25 mouse cellular contexts compared by ENCODE assay signal in the genomic region with DNA sequence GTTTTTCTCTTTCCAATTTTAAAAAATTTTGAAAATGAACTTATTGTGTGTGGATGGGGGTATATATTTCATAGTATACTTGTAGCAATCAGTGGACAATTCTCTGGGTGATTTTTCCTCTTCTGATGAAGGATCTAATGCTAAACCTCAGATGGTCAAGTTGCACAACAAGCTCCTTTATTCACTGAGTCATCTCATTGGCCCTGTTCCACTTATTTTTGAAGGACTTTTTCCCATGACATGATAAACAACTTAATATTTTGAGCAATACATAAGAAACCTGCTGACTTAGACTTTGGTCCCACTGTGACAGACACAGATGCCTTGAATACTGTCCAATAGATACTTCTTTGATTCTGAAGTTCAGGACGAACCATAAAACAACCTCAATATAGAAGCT. TPM values are rescaled to one million over a fixed set of nuclear protein-coding genes. Genes with fewer than 3 reads are reported as not detected.
DNase-seq lines count a peak whose midpoint lies in the region; ATAC-seq lines count a peak whose summit lies in the region.
"Had no signal": no experiment of that assay in that cellular context is flagged by ENCODE, and none has a peak within 500 bp of the region (broad histone marks: within the 10 kb centered on the region; RNA-seq: fewer than 3 reads in every experiment).

No protein-coding gene starts in this region.

- ATAC-seq in megakaryocyte progenitor cell, adult 5-6 weeks (replicated peaks; ENCODE audit: poor library complexity), result no peak
- ATAC-seq: activated CD4-positive, CD25-positive, alpha-beta regulatory T cell, adult 4 months; forebrain, embryonic 14.5 days; forebrain, postnatal 0 days; hindbrain, postnatal 0 days; inflammation-experienced regulatory T-cells, adult 6 months; intestine, embryonic 16.5 days had no signal

- peak; percentile 19 for DNase-seq in adrenal gland, postnatal 14 days
- DNase-seq in adrenal gland, postnatal 25 days, result no peak
- DNase-seq in 416B (ENCODE audit: low read depth) (peak; percentile 2), adipocyte (ENCODE audit: low spot score) (peak; percentile 48)
- DNase-seq in left cerebral cortex, postnatal 25 days (ENCODE audit: low spot score in 2 of 2), result no peak
- DNase-seq: adrenal gland, adult 8-10 months; cerebellum, adult 11 months; cerebellum, adult 2 months; cerebellum, adult 9-11 months; cerebellum, postnatal 25 days; forebrain, postnatal 0 days; gastrocnemius, adult 2 months; gastrocnemius, postnatal 14 days; heart, adult 11 months; heart, postnatal 10 days; heart, postnatal 36 days; kidney, adult 18-20 months had no signal

- intact Hi-C loops in left cerebral cortex, postnatal 25 days (cut with DNase I), result no loop called here

RNA-seq across cellular contexts. Expression of a gene that starts 14.8 kb away (rescaled TPM):
- total RNA-seq in adrenal gland, postnatal 14 days (2021), result 5.1 and 5.2 TPM in 2 replicates
- 19.3 and 24.3 TPM in 2 replicates for total RNA-seq in adrenal gland, postnatal 25 days (2021)
- not detected in 2 replicates for total RNA-seq in megakaryocyte progenitor cell, adult 5-6 weeks (2015)
- not detected in 2 replicates for total RNA-seq in megakaryocyte progenitor cell, adult 5-6 weeks (2017)
- total RNA-seq in left cerebral cortex, postnatal 25 days (2021), result 10 to 100 TPM; 83.1 to 87.9 TPM
- total RNA-seq: CH12.LX; common myeloid progenitor, adult 5-6 weeks had no signal

Comparison
In these comparisons a context has a peak if more than half of its experiments do, and no peak if none do; other contexts are left out.
1. DNase-seq: peak in adrenal gland, postnatal 14 days (single experiment), 416B (single experiment) and adipocyte (single experiment); none in adrenal gland, postnatal 25 days (single experiment) and left cerebral cortex, postnatal 25 days (0 of 2).